In the genomic region with DNA sequence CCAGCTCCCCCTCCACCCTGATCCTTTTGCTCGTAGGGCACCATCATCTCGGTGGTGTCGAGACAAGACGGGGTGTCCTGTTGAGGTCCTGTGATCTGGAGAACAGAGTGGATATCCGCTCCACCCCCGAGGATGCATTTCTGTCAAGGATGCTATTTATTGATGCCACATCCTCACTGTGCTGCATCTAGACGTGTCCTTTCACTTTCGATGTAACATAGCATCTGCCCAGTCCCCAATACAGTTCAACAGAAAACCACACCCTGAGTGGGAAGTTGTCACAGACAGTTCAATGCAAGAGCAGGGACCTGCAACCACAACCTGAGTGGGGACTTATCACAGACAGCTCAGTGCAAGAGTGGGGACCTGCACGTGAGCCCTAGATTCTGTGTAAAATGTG, we compare ENCODE assay signal across 34 mouse cellular contexts. TPM values are rescaled to one million over a fixed set of nuclear protein-coding genes. Genes with fewer than 3 reads are reported as not detected.
DNase-seq lines count a peak whose midpoint lies in the region; ATAC-seq and TF ChIP-seq lines count a peak whose summit lies in the region.
"Had no signal": no experiment of that assay in that cellular context is flagged by ENCODE, and none has a peak within 500 bp of the region (broad histone marks: within the 10 kb centered on the region; RNA-seq: fewer than 3 reads in every experiment).

No protein-coding gene starts in this region.

- TF ChIP-seq EP300 in CH12.LX (IDR thresholded peaks at IDR 0.05; ENCODE audit: low read length), result no peak

- no peaks in the 10 kb centered on the region for H3K36me3 ChIP-seq in CH12.LX (replicated peaks in 1 of 2; ENCODE audit: control insufficient read depth in 1 of 2, insufficient read depth in 1 of 2, low read length in 1 of 2)
- H3K36me3 ChIP-seq in hindbrain, embryonic 16.5 days (ENCODE audit: control insufficient read depth, insufficient read depth, low read length), result no peaks in the 10 kb centered on the region
- no peaks in the 10 kb centered on the region for H3K36me3 ChIP-seq in forebrain, embryonic 14.5 days (ENCODE audit: control insufficient read depth, insufficient read depth, low read length)
- H3K36me3 ChIP-seq: embryonic facial prominence, embryonic 15.5 days; forebrain, embryonic 15.5 days; G1E; heart, embryonic 12.5 days; heart, embryonic 15.5 days; hindbrain, embryonic 10.5 days; hindbrain, embryonic 13.5 days; intestine, embryonic 15.5 days had no signal

- H3K9me3 ChIP-seq in CH12.LX (replicated peaks; ENCODE audit: low read length), result no peaks in the 10 kb centered on the region
- no peaks in the 10 kb centered on the region for H3K9me3 ChIP-seq in hindbrain, embryonic 16.5 days (ENCODE audit: control insufficient read depth, low read length)
- H3K9me3 ChIP-seq in forebrain, embryonic 14.5 days (replicated peaks; ENCODE audit: control insufficient read depth, low read length), result no peaks in the 10 kb centered on the region
- H3K9me3 ChIP-seq: embryonic facial prominence, embryonic 15.5 days; forebrain, embryonic 15.5 days; G1E; heart, embryonic 12.5 days; heart, embryonic 15.5 days; hindbrain, embryonic 10.5 days; hindbrain, embryonic 13.5 days; intestine, embryonic 15.5 days had no signal

- peak overlapping the region; percentile 0 for H3K4me2 ChIP-seq in CH12.LX (ENCODE audit: insufficient read depth, low read depth, poor library complexity, severe bottlenecking)
- no peak overlapping the region for H3K4me2 ChIP-seq in hindbrain, embryonic 16.5 days (ENCODE audit: low read length)
- no peak overlapping the region for H3K4me2 ChIP-seq in forebrain, embryonic 14.5 days (ENCODE audit: low read length)
- H3K4me2 ChIP-seq: embryonic facial prominence, embryonic 15.5 days; forebrain, embryonic 15.5 days; heart, embryonic 12.5 days; heart, embryonic 15.5 days; hindbrain, embryonic 13.5 days; intestine, embryonic 15.5 days had no signal

- ATAC-seq in inflammation-experienced regulatory T-cells, adult 6 months, result peak; percentile 88
- ATAC-seq in hindbrain, embryonic 16.5 days, result no peak
- ATAC-seq in forebrain, embryonic 14.5 days, result no peak
- ATAC-seq: forebrain, embryonic 15.5 days; hindbrain, postnatal 0 days; intestine, embryonic 15.5 days; Patski had no signal

- no peak for TF ChIP-seq CTCF in CH12.LX (conservative IDR thresholded peaks at IDR 0.05 in 1 of 2, IDR thresholded peaks at IDR 0.05 in 1 of 2; ENCODE audit: low read depth in 2 of 2, low read length in 2 of 2)

- H3K9ac ChIP-seq in CH12.LX (ENCODE audit: insufficient read depth, low read depth), result no peak overlapping the region
- H3K9ac ChIP-seq in hindbrain, embryonic 16.5 days (ENCODE audit: low read depth, low read length), result no peak overlapping the region
- H3K9ac ChIP-seq in forebrain, embryonic 14.5 days (ENCODE audit: low read length), result no peak overlapping the region
- H3K9ac ChIP-seq: embryonic facial prominence, embryonic 15.5 days; forebrain, embryonic 15.5 days; heart, embryonic 12.5 days; heart, embryonic 15.5 days; hindbrain, embryonic 13.5 days; intestine, embryonic 15.5 days had no signal

- in situ Hi-C loops in CH12.LX (cut with MboI; ENCODE audit: low pct_ligation_motif_present, low pct_unique_long_range_greater_than_20kb, low sequenced_read_pairs), result no loop called here

- H3K27ac ChIP-seq in CH12.LX (ENCODE audit: insufficient read depth, low read depth), result no peak overlapping the region
- no peak overlapping the region for H3K27ac ChIP-seq in hindbrain, embryonic 16.5 days (ENCODE audit: low read depth, low read length)
- H3K27ac ChIP-seq in forebrain, embryonic 14.5 days (ENCODE audit: low read depth, low read length), result no peak overlapping the region
- H3K27ac ChIP-seq: embryonic facial prominence, embryonic 15.5 days; forebrain, embryonic 15.5 days; heart, embryonic 15.5 days; hindbrain, embryonic 10.5 days; hindbrain, embryonic 13.5 days; hindbrain, postnatal 0 days; intestine, embryonic 15.5 days had no signal

- no peak for TF ChIP-seq POLR2A in CH12.LX (IDR thresholded peaks at IDR 0.05; ENCODE audit: low read depth, low read length)

- H3K27me3 ChIP-seq in CH12.LX (replicated peaks), result peaks cover 80% of the 10 kb centered on the region
- no peaks in the 10 kb centered on the region for H3K27me3 ChIP-seq in hindbrain, embryonic 16.5 days (replicated peaks; ENCODE audit: control insufficient read depth, insufficient read depth, low read length)
- H3K27me3 ChIP-seq in forebrain, embryonic 14.5 days (replicated peaks; ENCODE audit: control insufficient read depth, insufficient read depth, low read length), result no peaks in the 10 kb centered on the region
- H3K27me3 ChIP-seq: embryonic facial prominence, embryonic 15.5 days; forebrain, embryonic 15.5 days; heart, embryonic 15.5 days; hindbrain, embryonic 13.5 days; intestine, embryonic 15.5 days had no signal

- no peaks in the 10 kb centered on the region for H3K79me2 ChIP-seq in CH12.LX (replicated peaks; ENCODE audit: control insufficient read depth, extremely low read depth, insufficient read depth, poor library complexity, severe bottlenecking)

- peak; percentile 8 for DNase-seq in A20 (ENCODE audit: low read depth, low spot score)
- DNase-seq in CD4-positive helper T cell, adult 2 months (ENCODE audit: low read depth, low spot score), result peak; percentile 47
- no peak for DNase-seq in CH12.LX (ENCODE audit: extremely low read depth)
- DNase-seq in ovary, postnatal 10 days (ENCODE audit: low spot score), result no peak
- DNase-seq in forebrain, embryonic 14.5 days (ENCODE audit: low spot score), result no peak
- DNase-seq: adrenal gland, adult 2 months; adrenal gland, postnatal 14 days; cerebellum, adult 11 months; cerebellum, postnatal 10 days; cerebellum, postnatal 36 days; embryo, embryonic 11 days; gastrocnemius, postnatal 14 days; heart, adult 11 months; heart, postnatal 10 days; heart, postnatal 36 days; kidney, adult 18-20 months had no signal

- dilution Hi-C loops in CH12.LX (cut with MboI; ENCODE audit: extremely low pct_ligation_motif_present, extremely low pct_unique_long_range_greater_than_20kb, low sequenced_read_pairs), result no loop called here

- TF ChIP-seq RAD21 in CH12.LX (IDR thresholded peaks at IDR 0.05; ENCODE audit: low read depth, low read length), result no peak

- 86% methylated on average over 9 of the region's 9 CpGs for WGBS in hindbrain, embryonic 16.5 days
- WGBS in forebrain, embryonic 14.5 days, result 78% methylated on average over 9 of the region's 9 CpGs

- H3K4me1 ChIP-seq in CH12.LX (ENCODE audit: control insufficient read depth in 1 of 2, insufficient read depth in 2 of 2), result peaks cover 5 to 7% of the 10 kb centered on the region in 2 experiments; a peak in 2 of 4 replicates
- peaks cover 5% of the 10 kb centered on the region for H3K4me1 ChIP-seq in hindbrain, embryonic 16.5 days (ENCODE audit: control insufficient read depth, insufficient read depth, low read depth, low read length)
- H3K4me1 ChIP-seq in forebrain, embryonic 14.5 days (ENCODE audit: control insufficient read depth, insufficient read depth, low read length), result peaks cover 10% of the 10 kb centered on the region

- peak overlapping the region in 1 of 3 experiments; percentile 45 for H3K4me3 ChIP-seq in CH12.LX (replicated peaks in 1 of 3; ENCODE audit: low read depth in 2 of 3, low read length in 2 of 3, poor library complexity in 1 of 3)
- no peak overlapping the region for H3K4me3 ChIP-seq in hindbrain, embryonic 16.5 days (ENCODE audit: low read length)
- no peak overlapping the region for H3K4me3 ChIP-seq in forebrain, embryonic 14.5 days (ENCODE audit: low read depth, low read length)
- H3K4me3 ChIP-seq: embryonic facial prominence, embryonic 15.5 days; forebrain, embryonic 15.5 days; heart, embryonic 12.5 days; heart, embryonic 15.5 days; hindbrain, embryonic 10.5 days; hindbrain, embryonic 13.5 days; intestine, embryonic 15.5 days had no signal

TF ChIP-seq in CH12.LX, 34 proteins besides CTCF, POLR2A, EP300 and RAD21:
- no peak for TF ChIP-seq HCFC1 (IDR thresholded peaks at IDR 0.05; ENCODE audit: low read depth, low read length)
- TF ChIP-seq CHD1 (IDR thresholded peaks at IDR 0.05; ENCODE audit: low read depth, low read length), result no peak
- TF ChIP-seq ZKSCAN1 (IDR thresholded peaks at IDR 0.05; ENCODE audit: borderline replicate concordance, low read depth, low read length), result no peak
- no peak for TF ChIP-seq PAX5 (IDR thresholded peaks at IDR 0.05; ENCODE audit: low read length)
- peak; percentile 30; the same call in 1 of the 2 replicates for TF ChIP-seq BHLHE40 (IDR thresholded peaks at IDR 0.05; ENCODE audit: low read depth, low read length)
- no peak for TF ChIP-seq E2F4 (IDR thresholded peaks at IDR 0.05; ENCODE audit: insufficient replicate concordance, low read depth, low read length)

RNA-seq across cellular contexts. Expression of gene Habp2, which starts 9.7 kb away (rescaled TPM):
- total RNA-seq in CH12.LX (2012; rRNA removed) (not detected in 2 replicates), CH12.LX (2014; rRNA removed) (not detected in 2 replicates)
- polyA plus RNA-seq in CH12.LX (2012; ENCODE audit: insufficient read length, low read depth), result not detected in 2 replicates
- under 1 TPM in 1 of 3 experiments, not detected in 2; 0.26 TPM for polyA plus RNA-seq in inflammation-experienced regulatory T-cells, adult 6 months (2017; shearing (Covaris generic))
- 0.07 TPM in 1 of 2 replicates, not detected in the other for polyA plus RNA-seq in hindbrain, embryonic 16.5 days (2015; fragmentation: Nextera tagmentation; extraction: Ambion mirVana)
- 0.06 and 0.16 TPM in 2 replicates for polyA plus RNA-seq in forebrain, embryonic 14.5 days (2014; fragmentation: Nextera tagmentation; extraction: Ambion mirVana)
- total RNA-seq: gastrocnemius, adult 18-20 months; gastrocnemius, postnatal 14 days; heart, adult 8-10 months; heart, postnatal 10 days; heart, postnatal 36 days; hindbrain, postnatal 0 days had no signal
- polyA plus RNA-seq: cerebellum, adult 2 months; cortical plate, adult 2 months; embryonic facial prominence, embryonic 11.5 days; forebrain, embryonic 11.5 days; forebrain, embryonic 15.5 days; G1E; hindbrain, embryonic 10.5 days; hindbrain, embryonic 13.5 days; hindbrain, postnatal 0 days had no signal

Comparison
In these comparisons a context has a peak if more than half of its experiments do, and no peak if none do; other contexts are left out.
1. DNase-seq: peak in A20 (single experiment) and CD4-positive helper T cell, adult 2 months (single experiment); none in CH12.LX (single experiment), ovary, postnatal 10 days (single experiment) and forebrain, embryonic 14.5 days (single experiment).